Mouse (Mus musculus): ENCODE measurements around the gene Rhog. TPM values are rescaled to one million over a fixed set of nuclear protein-coding genes. Genes with fewer than 3 reads are reported as not detected.
"Not testable (repeated sequence)": the region's sequence is repeated elsewhere in the genome, so short reads cannot be mapped to it uniquely, and the experiment has no call there.

The Rhog gene
- total RNA-seq (2021) (10 to 100 TPM; 48.0 to 62.7 TPM), polyA plus RNA-seq (2012; rRNA removed) (60.0 and 69.0 TPM in 2 replicates)
- long read RNA-seq, transcript Rhog-201 (2 exons, 1,269 nt), result major isoform, 14 of 17 reads
- long read RNA-seq, partial matches to known transcripts, result 0 of 17 reads
- long read RNA-seq, other reads (novel, unspliced or antisense), result 3 of 17 reads

DNA sequence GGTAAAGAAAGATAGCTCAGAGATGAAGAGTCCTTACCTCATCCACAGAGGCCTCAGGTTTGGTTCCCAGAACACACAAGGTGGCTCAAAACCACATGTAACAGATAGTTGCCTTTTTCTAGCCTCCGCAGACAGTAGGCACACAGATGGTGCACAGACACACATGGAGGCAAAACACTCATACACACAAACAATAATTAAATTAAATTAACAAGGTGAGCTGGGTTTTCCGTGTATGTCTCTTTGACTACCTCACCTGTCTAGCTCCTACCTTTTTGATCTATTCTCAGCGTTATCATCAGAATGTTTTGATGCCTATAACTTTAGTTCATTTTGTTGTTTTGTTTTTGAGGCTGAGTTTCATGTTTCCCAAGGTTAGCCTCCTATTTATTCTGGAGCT is at the start of gene Rhog:
Rhog (minus strand) TSS at position 101 of the 400 bp plus-strand sequence.
- DNase-seq, result no peak

DNA sequence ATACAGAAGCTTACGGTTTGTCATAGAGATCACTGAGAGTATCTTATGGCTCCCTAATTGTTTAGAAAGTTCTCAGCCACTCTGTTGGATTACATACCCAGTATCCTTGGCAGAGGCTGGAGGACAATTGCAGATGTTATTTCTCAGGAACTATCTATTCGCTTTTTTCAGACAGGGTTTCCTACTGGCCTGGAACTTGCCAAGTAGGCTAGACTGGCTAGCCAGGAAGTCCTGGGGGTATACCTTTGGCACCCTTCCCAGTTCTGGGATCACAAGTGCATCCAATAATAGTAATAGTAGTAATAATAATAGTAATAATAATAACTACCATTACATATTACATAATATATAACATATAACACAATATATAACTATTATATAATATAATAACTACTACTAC is 49.7 kb upstream of the Rhog start:
- peak; percentile 8 for DNase-seq

DNA sequence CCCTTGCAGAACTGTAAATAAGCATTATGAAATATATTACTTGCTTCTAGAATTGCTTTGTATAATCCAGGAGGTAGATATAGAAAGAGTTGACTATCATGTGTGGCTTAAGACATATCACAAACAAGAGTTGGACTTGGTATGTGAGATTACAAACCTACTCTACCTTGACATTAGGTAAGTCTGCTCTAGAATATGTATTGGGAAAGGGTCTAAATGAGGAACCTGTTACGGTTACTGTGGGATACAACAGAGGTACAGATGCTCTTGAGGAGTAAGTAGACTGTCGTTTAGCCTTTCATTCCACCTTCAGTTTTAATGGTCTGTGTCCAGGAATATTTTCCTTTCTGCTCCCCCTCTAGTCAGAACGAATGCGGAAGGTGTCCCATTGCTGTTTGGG is 46.6 kb upstream of the Rhog start:
- no peak for DNase-seq

DNA sequence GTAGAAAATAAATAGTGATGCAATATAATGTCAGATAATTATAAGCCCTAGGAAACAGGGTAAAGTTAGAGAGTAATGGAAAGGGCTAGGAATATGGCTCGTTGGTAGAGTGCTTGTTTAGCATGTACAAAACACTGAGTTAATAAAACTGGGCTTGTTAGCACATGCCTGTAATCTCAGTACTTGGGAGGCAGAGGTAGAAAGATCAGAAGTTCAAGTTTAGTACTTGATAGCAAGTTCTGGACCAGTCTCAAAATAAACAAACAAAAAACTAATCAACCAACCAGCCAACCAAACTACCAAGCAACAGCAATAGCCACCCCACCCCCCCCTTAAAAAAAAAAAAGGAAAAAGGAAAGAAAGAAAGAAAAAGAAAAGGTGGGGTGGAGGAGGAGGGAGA is 44.9 kb upstream of the Rhog start:
- no peak for DNase-seq

DNA sequence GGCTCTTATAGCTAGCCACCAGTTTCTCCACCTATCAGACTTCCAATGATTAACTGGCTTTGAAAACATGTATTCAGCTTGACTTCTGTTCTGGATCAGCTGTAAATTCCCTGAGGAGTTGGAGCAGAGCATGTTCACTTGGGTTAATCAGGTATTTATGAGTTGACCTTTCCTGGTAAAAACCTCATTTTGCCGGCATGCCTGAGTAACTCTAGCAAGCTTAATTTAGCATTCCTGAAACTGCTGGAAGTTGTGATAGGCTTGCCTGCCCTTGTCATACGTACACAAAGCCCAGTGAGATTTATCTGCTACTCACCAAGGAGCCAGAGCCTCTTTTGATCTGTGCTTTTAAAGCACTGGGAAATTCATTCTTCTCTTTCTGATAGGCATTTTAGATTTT is 37.4 kb upstream of the Rhog start:
- DNase-seq, result no peak

DNA sequence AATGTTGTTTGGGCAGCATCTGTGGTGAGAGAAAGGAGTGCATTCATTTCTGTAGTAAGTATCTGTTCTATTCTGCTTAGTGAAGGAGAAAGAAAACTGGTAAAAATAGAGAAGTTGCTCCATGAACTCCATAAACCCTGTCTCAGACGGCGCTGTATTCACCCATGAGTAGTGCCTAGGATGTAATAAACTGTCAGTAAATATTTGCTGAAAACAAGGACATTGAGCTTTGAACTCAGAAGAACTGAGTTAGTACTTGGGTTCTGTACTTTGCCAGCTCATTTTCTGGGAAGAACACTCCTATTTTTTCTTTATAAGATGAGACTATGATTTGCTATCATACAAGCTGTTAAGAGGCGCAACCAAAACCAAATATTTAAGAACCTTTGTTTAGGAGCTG is 36.4 kb upstream of the Rhog start:
- DNase-seq, result no peak

DNA sequence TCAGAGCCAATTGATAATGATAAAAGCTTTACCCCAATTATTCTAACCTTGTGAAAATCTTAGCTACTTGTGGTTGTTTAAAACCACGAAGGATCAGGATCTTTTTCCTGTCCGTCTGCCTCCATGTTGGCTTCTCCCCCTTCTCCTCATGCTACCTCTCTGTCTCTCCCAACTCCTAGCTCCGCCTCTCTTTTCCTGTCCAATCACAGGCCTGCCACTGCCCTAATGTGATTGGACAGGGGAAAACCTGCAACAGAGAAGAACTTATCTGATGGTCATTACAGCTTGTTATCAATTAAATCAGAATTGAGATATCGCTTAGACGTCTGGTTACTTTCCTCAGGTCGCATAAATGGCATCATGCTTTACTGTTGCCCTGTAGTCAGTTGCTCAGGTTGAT is 33.6 kb upstream of the Rhog start:
- DNase-seq, result no peak

DNA sequence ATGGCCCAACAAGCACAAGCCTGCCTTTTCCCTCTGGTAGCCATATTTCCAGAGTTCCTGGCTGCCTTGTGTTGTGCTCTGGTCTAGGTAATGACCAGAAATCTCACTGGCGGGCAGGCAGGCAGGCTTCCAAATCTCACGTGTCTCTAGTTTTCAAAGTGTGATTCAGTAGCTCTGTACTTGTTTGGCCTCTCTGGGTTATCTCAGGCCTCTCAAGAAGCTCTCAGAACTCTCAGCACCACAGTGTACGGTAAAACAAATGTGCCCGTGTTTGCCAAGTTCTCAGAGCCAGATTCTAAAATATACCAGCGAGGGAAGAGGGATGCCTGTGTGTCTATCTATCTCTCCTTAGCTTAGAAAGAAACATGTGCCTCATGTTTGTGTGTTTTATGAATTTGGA is 26.4 kb upstream of the Rhog start:
- no peak for DNase-seq

DNA sequence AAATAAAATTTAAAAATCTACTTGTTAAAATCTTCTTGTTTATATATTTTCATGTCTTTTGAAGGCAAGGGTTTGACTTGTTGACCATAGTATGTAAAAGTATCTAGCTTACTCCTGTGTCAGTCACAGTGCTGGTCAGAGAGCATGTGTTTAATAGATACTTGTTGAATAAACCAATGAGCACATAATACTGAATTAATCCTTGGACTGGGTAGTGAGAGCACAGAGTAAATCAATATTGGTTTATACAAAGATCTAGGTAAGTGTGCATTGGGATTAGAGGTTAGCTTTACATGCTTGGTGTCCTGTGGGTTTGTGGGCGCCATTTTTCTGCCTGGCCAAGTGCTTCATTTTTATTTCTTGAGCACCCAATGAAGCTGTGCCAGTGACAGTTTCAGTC is 25.5 kb upstream of the Rhog start:
- DNase-seq, result no peak

DNA sequence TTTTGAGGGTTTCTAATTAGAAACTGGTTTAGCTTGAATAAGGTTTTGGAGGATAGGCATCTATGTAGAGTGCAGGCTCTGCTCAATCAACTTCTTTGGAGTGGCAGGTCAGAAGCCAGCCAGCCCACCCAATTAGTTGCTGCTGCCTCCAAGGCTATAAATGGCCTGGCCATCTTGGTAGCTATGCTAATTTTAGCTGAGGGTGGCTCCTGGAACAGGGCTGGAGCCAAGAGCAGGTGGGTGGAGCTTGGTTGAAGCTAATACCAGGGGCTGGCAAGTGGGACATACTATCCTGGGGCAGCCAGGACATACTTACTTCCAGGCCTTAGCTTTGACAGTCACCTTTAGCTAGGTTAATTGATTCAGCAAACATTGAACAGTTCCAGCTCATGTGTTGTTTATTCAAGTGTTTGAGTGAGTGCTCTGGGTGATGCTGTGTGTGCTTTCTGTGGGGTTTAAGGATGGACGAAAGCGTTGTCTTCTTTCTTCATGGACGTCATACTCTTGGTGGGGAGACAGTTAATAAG is 16.6 kb upstream of the Rhog start:
- peak; percentile 25 for DNase-seq

DNA sequence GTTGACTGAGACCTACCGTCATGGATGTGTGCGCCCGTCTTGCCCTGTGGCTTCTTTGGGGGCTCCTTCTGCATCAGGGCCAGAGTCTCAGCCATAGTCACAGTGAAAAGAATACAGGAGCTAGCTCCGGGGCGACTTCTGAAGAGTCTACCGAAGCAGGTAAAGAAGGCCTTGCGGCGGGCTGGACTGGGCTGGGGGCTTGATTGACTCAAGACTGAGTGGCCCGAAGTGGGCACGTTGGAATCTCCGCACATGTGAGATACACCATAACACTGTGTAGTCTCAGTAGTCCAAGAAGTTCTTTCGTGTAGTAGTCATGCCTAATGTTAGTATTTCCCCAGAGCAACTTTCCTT is 12.5 kb upstream of the Rhog start:
- no peak for DNase-seq

DNA sequence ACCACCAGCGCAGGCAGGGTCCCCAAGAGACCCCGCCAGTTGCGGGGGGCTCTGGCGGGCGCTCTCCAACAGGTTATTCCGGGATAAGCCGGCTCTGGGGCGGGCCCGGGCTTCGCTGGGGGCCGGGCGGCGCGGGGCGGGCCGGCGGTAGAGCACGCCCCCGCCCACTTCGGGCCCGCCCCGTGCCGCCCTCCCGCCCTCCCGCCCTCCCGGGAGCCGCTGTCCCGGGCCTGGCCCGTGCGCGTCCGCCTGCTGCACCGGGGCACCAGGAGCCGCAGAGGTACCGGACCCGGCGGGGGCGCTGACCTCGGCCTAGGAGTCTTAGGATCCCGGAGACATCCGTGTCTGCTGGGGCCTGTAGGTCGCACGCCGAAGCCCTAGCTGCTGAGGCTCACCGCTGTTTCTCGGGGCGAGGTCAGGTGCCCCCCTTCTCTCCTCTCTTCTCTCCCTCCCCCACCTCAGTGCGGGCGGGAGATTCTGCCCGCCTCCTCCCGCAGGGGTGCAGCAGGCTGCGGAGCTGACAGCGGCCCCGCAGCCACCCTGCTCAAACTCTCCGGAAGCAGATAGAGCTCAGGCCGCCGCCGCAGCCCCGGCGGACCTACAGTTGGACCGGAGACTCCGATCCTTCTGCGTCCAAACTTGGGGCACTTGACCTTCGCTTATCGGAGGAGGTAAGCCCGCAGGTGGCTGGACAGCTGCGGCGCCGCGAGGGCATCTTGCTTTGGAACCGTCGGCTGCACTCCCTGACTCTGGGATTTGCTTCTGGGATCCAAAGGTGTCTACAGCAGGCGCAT is 11.9 kb upstream of the Rhog start, which contains the start of gene Stim1:
Stim1 (plus strand) TSS at position 206 of the 794 bp plus-strand sequence.
- no peak for DNase-seq

DNA sequence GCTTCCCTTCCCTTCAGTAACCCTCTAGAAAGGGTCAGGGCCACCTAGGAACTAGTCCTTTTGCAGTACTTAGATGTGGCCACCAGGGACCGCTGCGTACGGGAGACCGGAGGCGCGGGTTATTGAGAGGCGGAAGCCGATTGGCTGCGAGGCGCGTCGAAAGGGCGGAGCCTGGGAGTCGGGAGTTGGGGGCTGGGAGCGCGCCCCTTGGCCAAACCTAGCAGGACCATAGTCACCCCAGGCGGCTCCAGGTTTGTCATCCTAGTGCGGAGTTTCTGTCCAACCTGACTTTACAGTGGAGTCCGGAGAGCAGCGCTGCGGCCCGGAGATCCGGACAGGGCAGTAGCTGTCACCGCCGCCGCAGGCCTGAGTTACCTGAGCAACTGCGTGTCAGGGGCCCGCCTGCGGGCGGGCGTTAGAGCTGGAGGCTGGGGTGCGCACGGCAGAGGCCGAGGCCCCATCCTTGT is 11.3 kb upstream of the Rhog start:
- peak; percentile 95 for DNase-seq

DNA sequence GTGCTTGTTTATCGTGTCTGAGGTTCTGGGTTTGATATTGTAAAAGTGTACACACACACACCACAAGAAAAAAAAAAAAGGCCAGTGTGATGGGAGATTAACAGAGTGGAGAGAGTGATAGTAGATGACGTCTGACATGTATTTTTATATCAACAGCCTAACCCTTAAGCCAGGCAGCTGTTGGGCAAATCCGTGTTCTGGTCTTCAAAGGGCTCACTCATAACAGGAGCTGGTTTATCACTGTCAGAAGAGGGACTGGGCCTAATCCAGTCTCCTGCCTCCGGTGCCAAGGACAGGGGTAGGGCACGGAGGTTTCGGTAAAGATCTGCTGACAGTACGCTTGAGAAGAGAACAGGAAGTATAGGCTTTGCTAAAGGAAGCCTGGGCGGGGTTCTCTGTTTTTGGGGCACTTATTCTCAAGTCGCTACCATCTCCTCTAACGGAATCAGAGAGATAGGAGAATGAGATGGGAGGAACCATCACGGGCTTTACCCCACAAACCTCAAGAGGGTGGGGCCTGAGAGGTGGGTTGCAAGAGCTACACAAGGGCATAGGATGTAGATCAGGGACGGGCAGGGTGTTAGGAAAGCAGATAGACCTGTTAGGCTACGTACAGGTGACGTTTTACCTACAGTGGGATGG is 10.7 kb upstream of the Rhog start:
- no peak for DNase-seq

DNA sequence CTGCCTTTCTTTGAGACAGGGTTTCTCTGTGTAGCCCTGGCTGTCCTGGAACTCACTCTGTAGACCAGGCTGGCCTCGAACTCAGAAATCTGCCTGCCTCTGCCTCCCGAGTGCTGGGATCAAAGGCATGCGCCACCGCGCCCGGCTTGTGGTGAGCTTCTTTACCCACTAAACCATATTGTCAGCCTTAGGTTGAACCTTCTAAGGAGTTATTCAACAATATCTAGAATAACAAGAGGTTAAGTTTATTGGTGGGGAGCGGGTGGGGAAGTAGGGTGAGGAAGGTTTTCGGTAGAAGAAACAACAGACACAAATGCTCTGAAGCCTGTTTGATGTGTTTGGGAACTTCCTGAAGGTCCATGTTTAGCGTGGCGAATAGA is 10.2 kb upstream of the Rhog start:
- not testable (repeated sequence) for DNase-seq

DNA sequence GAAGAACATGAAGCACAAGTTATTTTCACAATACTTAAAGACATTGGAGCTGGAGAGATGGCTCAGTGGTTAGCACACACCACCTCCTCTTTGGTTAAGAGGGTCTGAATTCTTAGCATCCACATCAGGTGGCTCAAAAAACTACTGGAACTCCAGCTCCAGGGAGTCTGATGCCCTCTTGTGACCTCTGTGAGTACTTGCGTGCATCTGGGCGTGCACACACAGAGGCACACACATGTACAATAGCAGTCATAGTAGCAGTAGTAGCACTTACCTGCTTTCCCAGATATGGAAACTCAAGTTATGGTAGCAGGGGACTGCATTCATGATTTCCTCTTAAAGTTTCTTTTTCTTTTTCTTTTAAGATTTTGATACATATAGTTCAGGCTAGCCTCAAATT is 7.2 kb upstream of the Rhog start:
- no peak for DNase-seq

DNA sequence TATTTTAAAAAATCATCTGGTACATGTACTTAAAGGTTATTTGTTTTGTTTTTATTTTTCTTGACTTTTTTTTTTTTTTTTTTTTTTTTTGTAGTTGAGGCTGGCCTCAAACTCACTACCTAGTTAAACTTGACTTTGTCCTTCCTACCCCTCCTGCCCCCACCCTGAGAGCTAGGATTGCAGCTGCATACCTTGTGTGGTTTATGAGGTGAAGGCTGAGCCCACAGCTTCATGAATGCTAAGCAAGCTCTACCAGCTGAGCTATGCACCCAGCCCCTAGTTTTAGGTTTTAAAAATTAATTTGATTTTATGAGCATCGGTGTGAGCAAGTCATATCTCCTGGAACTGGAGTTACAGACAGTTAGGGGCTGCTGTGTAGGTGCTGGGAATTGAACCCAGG is 4.7 kb upstream of the Rhog start:
- no peak for DNase-seq

DNA sequence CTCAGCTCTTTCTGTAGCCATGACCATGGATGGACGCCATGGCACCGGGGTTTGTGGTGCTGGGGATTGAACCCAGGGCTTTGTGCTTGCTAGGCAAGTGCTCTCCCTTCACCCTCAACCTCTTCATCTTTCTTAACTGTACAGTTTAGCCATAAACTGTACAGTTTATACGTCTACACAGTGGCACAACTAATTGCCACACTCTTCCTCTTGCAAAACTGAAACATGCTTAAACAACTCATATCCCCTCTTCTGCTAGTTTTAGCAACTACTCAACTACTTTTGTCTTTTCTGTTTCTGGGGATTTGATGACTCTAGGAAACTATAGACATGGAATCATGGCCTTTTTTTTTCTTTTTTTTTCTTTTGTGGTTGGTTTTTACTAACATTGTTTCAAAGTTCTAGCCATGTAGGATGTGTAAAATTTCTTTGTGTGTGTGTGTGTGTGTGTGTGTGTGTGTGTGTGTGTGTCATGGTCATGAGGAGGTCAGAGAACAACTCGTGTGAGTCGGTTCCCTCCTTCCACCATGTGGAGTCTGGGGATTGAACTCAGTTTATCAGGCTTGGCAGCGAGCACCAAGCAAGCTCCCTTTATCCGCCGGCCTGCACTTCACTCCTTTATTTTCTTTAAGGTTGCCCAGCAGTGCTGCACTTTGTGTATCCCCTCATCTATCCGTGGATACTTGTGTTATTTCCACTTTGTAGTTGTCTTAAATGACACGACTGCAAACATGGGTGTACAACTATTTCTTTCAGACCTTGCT is 4.0 kb upstream of the Rhog start:
- DNase-seq, result no peak

DNA sequence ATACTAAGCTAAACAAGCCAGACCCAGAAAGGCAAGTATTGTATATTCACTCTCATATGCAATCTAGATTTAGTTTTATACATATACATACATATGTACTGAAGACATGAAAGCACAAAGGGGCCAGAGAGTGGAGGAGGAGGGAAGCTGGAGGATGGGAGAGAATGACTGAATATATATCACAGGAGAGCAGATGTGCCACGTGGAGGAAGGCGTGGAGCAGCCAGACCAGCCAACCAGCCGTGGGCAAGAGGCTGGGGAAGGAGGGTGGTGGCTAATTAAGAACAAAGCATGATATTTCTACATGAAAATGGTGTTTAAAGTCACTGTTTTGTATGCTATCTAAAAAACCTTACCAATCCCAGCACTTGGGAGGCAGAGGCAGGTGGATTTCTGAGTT is 2.9 kb upstream of the Rhog start:
- no peak for DNase-seq

DNA sequence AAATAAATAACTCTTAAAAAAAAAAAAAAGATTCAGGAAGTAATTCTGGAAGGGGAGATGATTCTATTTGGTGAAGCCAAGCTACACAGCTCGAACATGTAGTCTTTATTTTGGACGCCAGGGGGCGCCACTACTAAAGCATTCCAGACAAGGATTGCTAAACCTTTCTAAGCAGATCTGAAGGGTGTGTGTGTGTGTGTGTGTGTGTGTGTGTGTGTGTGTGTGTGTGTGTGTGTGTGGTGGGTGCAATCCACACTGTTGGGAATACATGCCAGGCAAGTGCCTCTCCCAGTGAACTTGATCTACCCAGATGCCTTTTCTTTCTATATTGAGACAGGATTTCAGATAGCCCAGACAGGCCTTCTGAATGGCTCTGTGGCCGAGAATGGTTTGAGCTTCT is 2.3 kb upstream of the Rhog start:
- peak; percentile 68 for DNase-seq

DNA sequence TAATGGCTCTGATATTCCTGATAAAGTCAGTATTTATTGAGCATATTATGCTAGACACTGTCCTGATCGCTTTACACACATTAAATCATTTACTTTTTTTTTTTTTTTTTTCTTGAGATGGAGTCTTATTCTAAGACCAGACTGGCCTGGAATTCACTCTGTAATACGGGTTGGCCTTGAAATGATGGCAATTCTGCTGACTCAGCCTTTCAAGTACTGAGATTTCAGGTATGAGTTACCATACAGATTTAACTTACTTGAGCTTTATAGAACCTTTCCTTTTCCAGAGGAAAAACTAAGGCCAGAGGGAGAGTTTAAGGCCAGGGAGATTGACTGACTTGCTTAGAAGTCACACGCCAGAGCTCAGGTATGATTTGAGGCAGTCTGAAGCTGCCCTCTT is 782 bp upstream of the Rhog start:
- no peak for DNase-seq

DNA sequence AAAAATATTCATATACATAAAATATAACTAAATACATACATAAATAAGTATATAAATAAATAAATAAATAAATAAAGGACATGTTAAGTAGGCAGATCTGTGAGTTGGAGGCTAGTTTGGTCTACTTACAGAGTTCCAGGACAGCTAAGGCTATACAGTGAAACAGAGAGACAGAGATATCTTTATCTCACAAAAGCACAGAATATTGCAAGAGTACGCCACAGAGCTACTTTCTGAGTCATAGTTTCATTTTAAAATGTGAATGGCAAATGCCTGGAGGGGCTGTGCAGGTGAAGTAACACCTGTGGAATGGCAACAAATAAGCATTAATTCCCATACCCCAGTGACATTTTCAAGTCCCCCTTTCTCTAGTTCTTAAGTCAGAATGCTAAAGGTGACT is 2.2 kb downstream of the Rhog start:
- no peak for DNase-seq

All from adrenal gland, adult 2 months (tissue).